Mouse (Mus musculus) heart, postnatal 0 days (tissue): ENCODE measurements around the gene Csnk2b.

ENCODE experiments used
- CTCF ChIP-seq: IDR thresholded peaks from 2 replicates; pipeline ENCODE4 v1.5.1; 2016; ENCODE audit warnings: antibody characterized with exemption, control low read depth, low read depth
- EP300 ChIP-seq: IDR thresholded peaks from 2 replicates; pipeline ENCODE4 v1.6.1; 2016; ENCODE audit warnings: antibody characterized with exemption, low read depth

GRCm38 (mm10) chr17:35125081-35125480 lies 3.2 kb upstream of the Csnk2b start:
- TF ChIP-seq CTCF (no peak), EP300 (no peak)
